Mouse (Mus musculus): ENCODE results near the gene Arnt2.

GRCm38 (mm10) chr7:84250736-84251135 lies 159.2 kb downstream of the Arnt2 start:
- TF ChIP-seq CTCF (IDR thresholded peaks at IDR 0.05; ENCODE audit: control insufficient read depth, insufficient read depth, low read length) (no peak), POLR2A (IDR thresholded peaks at IDR 0.05; ENCODE audit: borderline replicate concordance, control insufficient read depth, low read depth, low read length) (no peak)

Measured in bone marrow, adult 2 months (tissue).